Mouse (Mus musculus): ENCODE results near the gene Mthfd2. TPM values are rescaled to one million over a fixed set of nuclear protein-coding genes. Genes with fewer than 3 reads are reported as not detected.
"Not testable (repeated sequence)": the region's sequence is repeated elsewhere in the genome, so short reads cannot be mapped to it uniquely, and the experiment has no call there.

Mthfd2 gene
- total RNA-seq, 2 experiments from 2014 or later: 2.2 to 3.0 TPM

- DNase-seq; intact Hi-C loops (cut with DNase I): not testable (repeated sequence)
Measured at GRCm38 (mm10) chr6:83345285-83345684, 19.6 kb upstream of the Mthfd2 start.

GRCm38 (mm10) chr6:83342957-83343356 is 17.2 kb upstream of the Mthfd2 start:
- intact Hi-C loops (cut with DNase I): no loop called here
- no peak for DNase-seq

- DNase-seq: no peak
- intact Hi-C loops (cut with DNase I): no loop called here
Measured at GRCm38 (mm10) chr6:83341387-83341786, 15.7 kb upstream of the Mthfd2 start.

DNA sequence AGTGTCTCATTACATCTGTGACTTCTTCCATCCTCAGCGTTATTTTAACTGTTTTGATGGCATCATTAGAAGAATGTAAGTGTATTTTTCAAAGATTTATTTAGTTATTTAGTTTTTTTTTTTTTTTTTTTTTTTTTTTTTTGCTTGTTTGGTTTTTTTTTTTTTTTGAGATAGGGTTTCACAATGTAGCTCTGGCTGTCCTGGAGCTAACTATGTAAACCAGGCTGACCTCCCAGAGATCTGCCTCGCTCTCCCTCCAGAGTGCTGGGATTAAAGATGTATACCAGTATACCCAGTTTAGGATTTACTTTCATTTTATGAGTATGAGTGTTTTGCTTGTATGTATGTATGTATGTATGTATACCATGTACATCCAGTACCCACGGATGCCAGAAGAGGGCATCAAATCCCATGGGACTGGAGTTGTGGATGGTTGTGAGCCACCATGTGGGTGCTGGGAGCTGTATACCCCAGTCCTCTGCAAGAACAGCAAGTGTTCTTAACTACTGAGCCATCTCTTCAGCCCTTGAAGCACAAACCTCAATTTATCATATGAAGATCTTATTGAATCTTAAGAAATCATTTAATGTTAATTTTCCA is 2.0 kb upstream of the Mthfd2 start:
- intact Hi-C loops (cut with DNase I): no loop called here
- no peak for DNase-seq

DNA sequence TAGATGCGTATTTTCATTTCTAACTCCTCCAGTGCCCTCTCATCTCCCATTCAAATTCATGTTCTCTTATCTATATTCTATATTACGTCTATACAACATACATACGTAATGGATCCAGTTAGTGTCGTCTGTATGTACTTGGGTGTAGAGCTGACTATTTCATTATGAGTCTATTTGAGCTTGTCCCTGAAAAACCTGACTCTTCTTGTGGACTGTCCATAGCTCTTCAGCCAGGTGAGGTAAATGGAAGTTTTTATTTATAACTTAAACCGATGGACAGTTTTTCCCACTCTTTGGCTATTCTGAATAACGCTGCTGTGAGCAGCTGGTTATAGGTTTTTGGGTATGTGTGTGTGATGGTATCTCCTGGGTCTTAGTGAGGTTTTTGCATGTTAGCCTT is 1.1 kb upstream of the Mthfd2 start:
- no peak for DNase-seq
- intact Hi-C loops (cut with DNase I): no loop called here

GRCm38 (mm10) chr6:83326394-83326736 is 657 bp upstream of the Mthfd2 start:
- no peak for DNase-seq
- intact Hi-C loops (cut with DNase I): no loop called here

GRCm38 (mm10) chr6:83323652-83324419 is 1.9 kb downstream of the Mthfd2 start:
- intact Hi-C loops (cut with DNase I): no loop called here
- DNase-seq: no peak

DNA sequence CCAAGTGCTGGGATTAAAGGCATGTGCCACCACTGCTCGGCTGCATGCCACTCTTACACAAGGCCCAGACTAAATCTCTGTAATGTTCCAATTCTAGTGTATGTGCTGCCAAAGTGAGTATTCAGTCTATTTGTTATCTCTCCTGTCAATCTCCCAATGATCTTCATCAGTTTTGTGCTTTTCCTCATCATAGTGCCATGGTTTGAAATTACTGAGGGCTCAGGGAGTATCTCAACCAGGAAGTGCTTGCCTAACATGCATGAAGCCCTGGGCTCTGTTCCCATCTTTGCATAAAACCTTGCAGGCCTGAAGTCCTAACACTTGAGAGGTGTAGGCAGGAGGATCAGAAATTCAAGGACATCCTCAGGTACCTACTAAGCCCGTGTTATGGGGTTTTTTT is 2.9 kb downstream of the Mthfd2 start:
- DNase-seq: no peak
- intact Hi-C loops (cut with DNase I): no loop called here

GRCm38 (mm10) chr6:83321927-83322326 is 3.8 kb downstream of the Mthfd2 start:
- intact Hi-C loops (cut with DNase I): no loop called here
- DNase-seq: no peak

- intact Hi-C loops (cut with DNase I): no loop called here
- DNase-seq: peak; percentile 87
Measured at GRCm38 (mm10) chr6:83317108-83317741, 8.5 kb downstream of the Mthfd2 start.

- no peak for DNase-seq
Measured at GRCm38 (mm10) chr6:83316022-83316421, 9.7 kb downstream of the Mthfd2 start.

DNA sequence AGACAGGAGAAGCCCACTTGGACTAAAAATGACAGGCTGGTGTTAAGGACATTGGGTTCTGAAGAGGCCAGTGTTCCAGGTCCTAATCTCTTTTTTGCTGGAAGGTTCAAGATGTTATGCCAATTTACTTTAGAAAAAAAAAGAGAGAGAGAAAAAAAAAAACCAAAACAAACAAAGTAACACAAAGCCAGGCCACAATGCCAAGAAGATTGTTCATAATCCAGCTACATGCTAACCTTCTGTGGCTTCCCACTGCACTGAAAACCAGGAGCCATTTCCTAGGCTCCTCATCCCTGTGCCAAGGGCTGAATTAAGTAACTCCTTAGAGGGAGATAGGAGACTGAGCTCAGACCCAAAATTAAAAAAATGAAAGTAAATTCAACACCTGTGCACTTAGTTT is 10.4 kb downstream of the Mthfd2 start:
- intact Hi-C loops (cut with DNase I): no loop called here
- no peak for DNase-seq

More at GRCm38 (mm10) chr6:83316022-83316421, 9.7 kb downstream of the Mthfd2 start:
- intact Hi-C loops (cut with DNase I): no loop called here

DNA sequence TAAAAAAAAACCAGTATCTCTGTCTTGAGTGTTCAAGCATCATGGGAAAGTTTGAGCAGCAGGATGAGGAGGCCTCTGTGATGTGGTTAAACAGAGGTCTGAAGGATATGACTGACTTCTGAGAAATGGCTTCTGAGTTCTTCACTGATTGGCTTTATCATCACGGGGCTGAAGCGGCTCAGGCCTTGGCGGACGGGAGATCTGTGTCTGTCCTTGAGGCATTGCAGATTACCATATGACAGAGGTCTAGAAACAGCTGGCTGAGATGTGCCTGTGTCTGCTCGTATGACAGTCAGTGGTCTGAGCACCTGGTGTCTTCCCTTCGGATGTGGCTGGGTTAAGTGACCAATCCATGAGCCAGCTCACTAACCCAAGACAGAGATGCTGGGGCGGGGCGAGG is 13.2 kb downstream of the Mthfd2 start:
- intact Hi-C loops (cut with DNase I): no loop called here
- no peak for DNase-seq

DNA sequence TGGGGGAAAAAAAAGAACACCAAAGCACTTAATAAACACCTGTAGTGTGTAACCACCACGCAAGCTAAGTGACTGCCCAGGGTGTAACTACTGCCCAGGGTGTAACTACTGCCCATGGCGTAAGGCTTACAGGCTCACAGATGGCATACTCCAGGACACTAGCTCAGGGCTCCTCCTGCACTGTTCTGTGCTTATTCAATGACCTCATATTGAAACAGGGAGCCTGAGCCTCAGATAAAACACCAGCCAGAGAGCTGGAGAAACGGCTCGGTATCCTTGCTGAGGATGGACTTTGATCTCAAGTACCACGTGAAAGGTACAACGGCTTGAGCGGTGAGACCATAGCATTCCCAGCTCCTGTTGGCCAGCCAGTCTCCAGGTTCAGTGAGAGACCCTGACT is 13.7 kb downstream of the Mthfd2 start:
- intact Hi-C loops (cut with DNase I): no loop called here
- DNase-seq: no peak

DNA sequence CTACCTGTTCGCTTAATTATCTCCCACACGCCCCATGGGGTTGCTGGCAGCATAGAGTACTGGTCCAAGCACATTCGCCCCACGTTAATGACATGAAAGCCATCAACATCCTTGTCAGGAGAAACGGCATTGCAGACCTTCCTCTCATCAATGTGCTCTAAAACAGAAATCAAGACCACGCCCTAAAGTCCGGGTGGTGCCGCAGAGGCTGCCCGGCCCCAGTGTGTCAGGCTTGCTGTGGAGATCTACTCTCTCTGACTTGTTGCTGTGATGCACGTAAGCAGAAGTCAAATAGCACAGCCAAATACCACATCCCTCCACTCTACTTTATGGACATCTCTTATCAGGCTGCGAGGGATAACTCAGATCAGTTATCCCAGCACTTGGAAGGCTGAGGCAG is 14.5 kb downstream of the Mthfd2 start:
- intact Hi-C loops (cut with DNase I): no loop called here

GRCm38 (mm10) chr6:83309017-83309416 is 16.7 kb downstream of the Mthfd2 start:
- intact Hi-C loops (cut with DNase I): no loop called here
- no peak for DNase-seq

More for the DNA sequence above, 14.5 kb downstream of the Mthfd2 start:
- no peak for DNase-seq

GRCm38 (mm10) chr6:83302264-83302663 is 23.4 kb downstream of the Mthfd2 start:
- DNase-seq: peak in 1 of 2 experiments; percentile 15
- intact Hi-C loops (cut with DNase I): no loop called here

GRCm38 (mm10) chr6:83301294-83301693 is 24.4 kb downstream of the Mthfd2 start:
- intact Hi-C loops (cut with DNase I): no loop called here
- no peak for DNase-seq

GRCm38 (mm10) chr6:83300447-83301229 is 25.1 kb downstream of the Mthfd2 start:
- DNase-seq: no peak
- intact Hi-C loops (cut with DNase I): no loop called here

GRCm38 (mm10) chr6:83280256-83280955 is 45.3 kb downstream of the Mthfd2 start:
- DNase-seq: no peak
- intact Hi-C loops (cut with DNase I): loop anchor here (2.0 kb wide), 1 partner anchor 66 kb away; no protein-coding TSS in a partner anchor
